Mouse (Mus musculus) embryo, embryonic 9.5 days (tissue): ENCODE measurements at regions not wholly inside any gene's neighbourhood (a gene's known extent, or its start where the extent isn't known, plus 50 kb on each side); places are given as distances from the start of the nearest gene placed in this dataset.

Source experiments
- DNase-seq: peaks from one replicate; pipeline ENCODE4 v3.0.0-alpha.2; 2017; ENCODE audit errors: extremely low spot score

DNA sequence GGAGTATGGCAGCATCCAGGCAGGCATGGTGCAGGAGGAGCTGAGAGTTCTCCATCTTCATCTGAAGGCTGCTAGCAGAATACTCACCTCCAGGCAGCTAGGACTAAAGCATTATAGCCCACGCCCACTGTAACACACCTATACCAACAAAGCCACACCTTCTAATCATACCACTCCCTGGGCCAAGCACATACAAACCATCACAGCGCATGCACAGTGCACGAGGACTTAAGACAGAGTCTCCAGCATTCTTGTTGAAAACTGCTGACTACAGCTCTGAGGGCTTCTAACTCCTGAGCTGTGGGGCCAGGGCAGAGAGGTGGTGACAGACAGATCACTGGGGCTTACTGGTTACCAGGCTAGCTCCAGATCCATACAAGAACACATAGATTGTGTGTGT is 68.0 kb upstream of the Cnot2 start:
- no peak for DNase-seq

DNA sequence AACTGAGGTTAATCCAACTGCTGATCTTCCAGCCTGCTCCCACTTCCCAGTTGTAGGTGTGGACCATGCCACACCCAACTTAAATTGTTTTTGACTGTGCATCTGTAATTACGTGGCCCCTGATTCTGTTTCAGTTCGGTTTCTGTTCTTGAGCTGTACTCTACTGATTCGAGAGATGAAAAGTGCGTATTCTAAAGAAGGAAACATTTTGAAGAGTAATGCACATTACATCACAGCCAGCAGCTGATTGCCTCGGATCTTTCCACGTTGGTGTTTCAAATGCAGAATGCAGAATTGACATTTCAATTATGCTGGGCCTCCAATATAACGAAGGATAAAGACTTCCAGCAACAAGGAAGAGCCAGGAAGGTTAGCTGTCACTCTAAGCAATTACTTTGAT is 64.7 kb upstream of the Cnot2 start:
- no peak for DNase-seq

DNA sequence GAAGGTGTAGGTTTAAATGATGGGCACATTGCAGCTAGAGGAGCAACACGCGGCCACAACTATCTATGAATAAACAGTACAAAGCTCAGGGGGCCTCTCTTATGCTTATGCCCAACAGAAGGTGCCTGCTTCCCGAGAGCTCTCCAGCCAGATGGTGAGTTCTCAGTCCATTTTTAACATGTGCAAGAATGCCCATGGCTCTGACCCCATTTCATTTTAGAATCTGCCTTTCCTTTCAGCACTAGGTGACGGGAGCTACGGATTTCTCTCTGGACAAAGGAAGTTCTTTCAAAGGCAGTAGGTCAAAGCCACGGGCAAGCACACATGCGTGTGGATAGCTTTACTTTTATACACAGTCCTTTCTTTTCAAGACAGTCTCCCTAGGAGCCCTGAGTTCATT is 64.3 kb upstream of the Cnot2 start:
- no peak for DNase-seq

DNA sequence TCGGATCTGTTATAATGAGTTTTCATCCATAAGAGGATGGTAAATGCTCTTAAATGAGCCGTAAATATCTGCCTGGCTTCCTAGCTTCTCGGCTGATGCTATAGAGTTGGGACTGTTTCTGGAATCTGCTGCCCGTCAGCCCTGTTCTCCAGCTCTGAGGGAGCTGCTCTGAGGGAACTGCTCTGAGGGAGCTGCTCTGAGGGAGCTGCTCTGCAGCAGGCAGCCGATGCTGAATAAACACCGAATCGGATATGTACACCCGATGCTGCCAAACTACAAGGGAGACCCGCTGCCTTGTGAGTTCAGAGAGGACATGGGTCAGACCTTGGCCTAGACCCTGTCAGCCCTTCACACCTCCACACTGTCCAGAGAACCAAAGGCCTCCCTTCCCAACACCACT is 63.8 kb upstream of the Cnot2 start:
- DNase-seq, result no peak
